Mouse (Mus musculus) ZHBTc4 (cell line): Measurements from ENCODE around the gene Dpp4.

Experiments used
- DNase-seq: peaks from one replicate; pipeline ENCODE4 v3.0.0-alpha.2; 2011; ENCODE audit warnings: low read depth, low spot score

The Dpp4 gene

GRCm38 (mm10) chr2:62362211-62362610 is 49.8 kb downstream of the Dpp4 start:
- DNase-seq: no peak

- DNase-seq: no peak
Measured at GRCm38 (mm10) chr2:62361514-62361913, 50.5 kb downstream of the Dpp4 start.

- DNase-seq: no peak
Measured at GRCm38 (mm10) chr2:62360872-62361271, 51.2 kb downstream of the Dpp4 start.

- DNase-seq: no peak
Measured at GRCm38 (mm10) chr2:62357259-62357658, 54.8 kb downstream of the Dpp4 start.

GRCm38 (mm10) chr2:62356606-62357005 is 55.4 kb downstream of the Dpp4 start:
- DNase-seq: peak; percentile 21

GRCm38 (mm10) chr2:62355766-62356165 is 56.3 kb downstream of the Dpp4 start:
- DNase-seq: peak; percentile 18

- DNase-seq: no peak
Measured at GRCm38 (mm10) chr2:62352035-62352434, 60.0 kb downstream of the Dpp4 start.

GRCm38 (mm10) chr2:62347762-62348161 is 64.3 kb downstream of the Dpp4 start:
- no peak for DNase-seq

GRCm38 (mm10) chr2:62346771-62347170 is 65.3 kb downstream of the Dpp4 start:
- no peak for DNase-seq

GRCm38 (mm10) chr2:62344367-62344766 is 67.7 kb downstream of the Dpp4 start:
- no peak for DNase-seq

- DNase-seq: peak; percentile 32
Measured at GRCm38 (mm10) chr2:62341734-62342128, 70.3 kb downstream of the Dpp4 start.

GRCm38 (mm10) chr2:62341061-62341733 is 70.8 kb downstream of the Dpp4 start:
- DNase-seq: no peak

GRCm38 (mm10) chr2:62339222-62339944 is 72.6 kb downstream of the Dpp4 start:
- no peak for DNase-seq

- DNase-seq: no peak
Measured at GRCm38 (mm10) chr2:62337086-62337485, 74.9 kb downstream of the Dpp4 start.

- DNase-seq: no peak
Measured at GRCm38 (mm10) chr2:62334397-62335243, 77.4 kb downstream of the Dpp4 start.

GRCm38 (mm10) chr2:62332465-62332864 is 79.6 kb downstream of the Dpp4 start:
- DNase-seq: no peak

GRCm38 (mm10) chr2:62331913-62332312 is 80.1 kb downstream of the Dpp4 start:
- no peak for DNase-seq

- no peak for DNase-seq
Measured at GRCm38 (mm10) chr2:62325388-62325787, 86.6 kb downstream of the Dpp4 start.

- DNase-seq: no peak
Measured at GRCm38 (mm10) chr2:62323078-62323637, 88.9 kb downstream of the Dpp4 start.

- DNase-seq: no peak
Measured at GRCm38 (mm10) chr2:62319489-62319888, 92.5 kb downstream of the Dpp4 start.

GRCm38 (mm10) chr2:62316930-62317329 is 95.1 kb downstream of the Dpp4 start:
- DNase-seq: no peak

GRCm38 (mm10) chr2:62307477-62307876 is 104.6 kb downstream of the Dpp4 start:
- no peak for DNase-seq
